Mouse (Mus musculus): ENCODE measurements around the gene Pnkp. TPM values are rescaled to one million over a fixed set of nuclear protein-coding genes. Genes with fewer than 3 reads are reported as not detected.

The Pnkp gene
- polyA plus RNA-seq, 1 experiment = 42.3 TPM

DNA sequence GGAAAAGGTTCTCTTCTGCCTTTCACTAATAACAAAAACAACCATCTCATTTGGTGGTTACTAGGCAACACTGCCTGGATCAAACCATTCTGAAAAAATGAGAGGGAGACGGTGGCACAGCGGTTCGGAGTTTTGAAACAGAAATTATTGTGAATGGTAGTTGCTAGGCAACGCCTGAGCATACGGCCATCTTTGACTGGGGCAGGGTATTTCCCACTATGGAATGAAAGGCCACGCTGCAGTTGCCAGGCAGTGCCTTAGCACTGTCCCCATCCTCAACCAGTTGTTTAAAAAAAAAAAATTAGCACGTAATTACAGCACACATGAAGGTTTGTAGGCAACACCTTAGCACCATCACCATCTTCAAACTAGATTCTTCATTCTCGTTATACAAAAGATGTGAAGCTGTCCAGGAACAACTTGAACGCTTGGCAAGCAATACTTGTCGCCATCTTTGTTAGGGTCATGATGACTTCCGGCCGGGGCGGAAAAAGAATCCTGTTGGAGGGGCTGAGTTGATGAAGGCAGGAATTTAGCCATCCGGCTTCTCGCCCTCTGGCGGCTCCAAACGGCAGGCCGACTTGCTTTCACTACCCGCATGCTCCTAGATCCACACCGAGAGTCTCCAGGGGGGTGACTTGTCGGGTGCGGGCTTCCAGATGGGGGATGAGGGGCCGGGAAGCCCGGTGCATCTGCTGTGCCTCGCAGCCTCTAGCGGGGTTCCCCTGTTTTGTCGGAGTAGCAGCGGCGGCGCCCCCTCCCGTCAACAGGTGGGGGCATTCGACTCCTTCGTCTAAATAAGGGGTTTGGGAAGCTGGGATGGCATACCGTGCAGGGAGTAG lies 38.9 kb downstream of the Pnkp start, which contains the start of gene Fuz:
Fuz (plus strand) TSS at position 487 of the 842 bp plus-strand sequence.
- DNase-seq (ENCODE audit: extremely low spot score in 1 of 2, low spot score in 1 of 2) = peak; percentile 92 to 95

DNA sequence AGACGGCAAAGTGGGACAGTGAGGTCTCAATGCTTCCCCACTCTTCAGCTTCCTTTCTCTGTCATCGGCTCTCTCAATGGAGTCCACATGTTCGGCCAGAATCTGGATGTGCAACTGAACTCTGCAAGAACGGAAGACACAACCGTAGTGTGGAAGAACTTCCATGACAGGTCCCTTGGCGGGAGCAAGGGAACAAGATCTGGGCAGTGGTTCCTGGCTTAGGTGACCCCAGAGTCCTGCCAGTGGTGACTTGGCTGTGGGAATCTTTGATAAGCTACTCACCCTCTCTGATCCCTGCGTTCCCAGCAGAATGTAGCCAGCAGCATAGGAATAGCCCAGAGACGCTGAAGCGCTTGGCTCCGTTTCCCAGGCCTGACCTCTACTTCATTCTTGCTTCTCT lies 39.6 kb downstream of the Pnkp start:
- DNase-seq (ENCODE audit: extremely low spot score in 1 of 2, low spot score in 1 of 2) = no peak

DNA sequence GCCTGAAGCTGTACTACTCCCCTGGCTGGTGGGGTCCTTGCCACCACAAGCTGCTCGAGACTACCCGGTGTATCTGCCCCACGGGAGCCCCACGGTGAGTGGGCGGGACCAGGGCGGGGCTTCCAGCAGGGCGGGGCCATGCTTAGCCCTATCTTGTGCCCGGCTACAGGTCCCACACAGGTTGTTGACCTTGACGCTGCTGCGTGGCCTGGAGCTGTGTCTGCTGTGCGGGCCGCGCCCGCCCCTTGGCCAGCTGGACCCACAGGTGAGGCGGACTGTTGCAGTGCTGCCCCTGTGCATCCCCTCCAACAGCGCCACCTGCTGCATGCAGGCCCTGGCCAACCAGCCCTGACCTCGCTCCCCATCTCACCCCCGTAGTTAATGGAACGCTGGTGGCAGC lies 41.7 kb downstream of the Pnkp start:
- no peak for DNase-seq (ENCODE audit: extremely low spot score in 1 of 2, low spot score in 1 of 2)

DNA sequence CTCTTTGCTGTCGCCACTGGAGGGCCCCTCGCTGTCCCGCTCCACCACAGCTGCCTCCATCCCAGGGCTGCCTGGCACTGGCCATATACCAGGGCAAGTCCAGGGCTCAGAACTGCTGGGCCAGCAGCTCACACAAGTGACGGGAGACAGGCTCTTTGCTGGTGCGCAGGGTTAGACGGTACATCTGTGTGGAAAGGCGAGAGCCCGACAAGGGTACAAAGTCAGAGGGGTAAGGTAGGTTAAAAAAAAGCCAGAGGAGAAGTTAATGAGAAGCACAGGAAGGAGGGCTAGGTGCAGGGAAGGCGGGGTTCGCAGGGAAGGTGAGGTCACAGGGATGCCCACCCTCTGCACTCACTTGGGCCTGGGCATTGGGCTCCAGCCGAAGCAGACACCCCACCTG lies 43.7 kb downstream of the Pnkp start:
- DNase-seq (ENCODE audit: extremely low spot score in 1 of 2, low spot score in 1 of 2) = no peak

DNA sequence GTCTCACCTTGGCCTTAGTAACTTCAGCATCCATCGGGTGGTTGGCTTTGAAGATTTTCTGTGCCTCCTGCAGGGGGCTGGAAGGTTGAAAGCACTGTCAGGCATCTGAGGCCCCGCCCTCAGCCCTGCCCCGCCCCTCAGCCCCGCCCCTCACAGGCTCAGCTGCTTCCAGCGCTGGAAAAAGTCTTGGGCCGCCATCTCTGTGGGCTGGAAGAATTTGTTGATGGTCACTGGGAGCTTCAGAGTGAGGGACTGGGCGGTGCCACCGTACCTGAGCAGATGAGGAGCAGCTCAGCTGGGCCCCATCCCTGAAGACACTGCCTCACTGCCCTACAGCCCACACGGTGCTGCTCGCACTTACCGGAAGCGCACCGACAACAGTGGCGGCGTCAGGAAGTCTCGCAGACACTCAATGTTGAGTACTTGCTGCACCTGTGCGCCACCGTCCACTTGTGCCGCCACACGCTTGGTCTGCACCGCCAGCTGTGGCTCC lies 44.3 kb downstream of the Pnkp start:
- DNase-seq (ENCODE audit: extremely low spot score in 1 of 2, low spot score in 1 of 2) = no peak

DNA sequence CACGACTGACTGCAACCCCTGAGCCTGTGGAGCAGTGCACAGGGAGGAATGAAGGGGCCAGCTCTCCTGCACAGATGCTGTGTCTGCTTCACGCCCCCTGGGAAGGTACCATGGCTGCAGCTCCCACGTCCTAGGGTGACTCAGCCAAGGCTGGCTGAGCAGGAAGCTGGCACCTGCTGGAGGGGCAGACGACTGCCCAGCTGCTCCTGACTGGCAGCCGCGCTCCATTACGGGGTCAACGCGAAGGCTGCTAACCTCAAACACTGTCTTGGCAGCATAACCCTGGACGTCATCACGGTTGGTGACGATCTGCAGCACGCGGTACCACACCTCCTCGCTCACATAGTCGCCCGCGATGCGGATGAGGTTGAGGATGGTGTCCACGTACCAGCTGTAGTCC lies 48.5 kb downstream of the Pnkp start:
- DNase-seq (ENCODE audit: extremely low spot score in 1 of 2, low spot score in 1 of 2) = peak in 1 of 2 experiments; percentile 70

DNA sequence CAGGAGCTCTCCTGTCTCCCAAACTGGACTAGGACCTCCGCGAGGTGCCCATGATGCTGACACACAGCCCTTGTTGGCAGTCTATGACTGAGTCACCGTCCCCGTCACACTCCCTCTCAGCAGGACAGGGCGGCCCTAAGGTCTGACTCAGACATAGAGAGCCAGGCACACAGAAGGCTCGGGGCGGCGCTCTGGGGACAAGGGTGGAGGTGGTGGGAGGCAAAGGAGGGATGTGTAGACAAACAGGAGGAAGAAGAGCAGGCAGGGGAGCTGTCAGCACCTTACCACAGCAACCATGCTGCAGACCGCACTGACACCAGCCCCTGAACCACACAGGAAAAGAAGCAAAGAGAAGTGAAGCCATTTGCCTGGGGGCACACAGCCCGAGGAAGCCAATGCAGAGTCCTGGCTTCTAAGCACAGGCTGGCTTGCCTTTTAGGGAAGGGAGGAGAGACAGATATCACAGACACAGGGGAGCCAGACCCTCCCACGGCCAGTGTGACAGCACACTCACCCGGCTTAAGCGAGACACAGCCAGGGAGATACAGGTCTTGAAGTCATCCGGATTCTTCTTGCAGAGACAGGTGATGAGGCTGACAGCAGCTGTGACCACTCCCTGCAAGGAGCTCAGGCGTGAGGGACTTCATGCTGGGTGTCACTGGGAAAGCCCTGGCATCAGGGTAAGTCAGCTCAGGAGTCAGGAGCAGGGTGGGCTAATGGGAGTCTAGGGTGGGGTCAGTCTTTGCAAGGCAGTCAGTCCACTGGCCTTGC lies 52.0 kb downstream of the Pnkp start:
- no peak for DNase-seq (ENCODE audit: extremely low spot score in 1 of 2, low spot score in 1 of 2)

Other genes starting within 250 kb of the Pnkp start
- gene Myh14, start 186.3 kb upstream of the Pnkp start, polyA plus RNA-seq (2012; rRNA removed) = 17.5 and 18.6 TPM in 2 replicates
- gene Izumo2, start 148.4 kb upstream of the Pnkp start, polyA plus RNA-seq (2012; rRNA removed) = not detected in 2 replicates
- gene Vrk3, start 108.7 kb upstream of the Pnkp start, polyA plus RNA-seq (2012; rRNA removed) = 33.9 and 38.2 TPM in 2 replicates
- gene Zfp473, start 106.1 kb upstream of the Pnkp start, polyA plus RNA-seq (2012; rRNA removed) = 0.55 and 0.62 TPM in 2 replicates
- 29.1 and 29.3 TPM in 2 replicates for gene Nup62, start 41.1 kb upstream of the Pnkp start, polyA plus RNA-seq (2012; rRNA removed)
- gene Il4i1, start 40.8 kb upstream of the Pnkp start, polyA plus RNA-seq (2012; rRNA removed) = 1.3 and 2.2 TPM in 2 replicates
- gene Atf5, start 40.5 kb upstream of the Pnkp start, polyA plus RNA-seq (2012; rRNA removed) = 24.2 and 35.6 TPM in 2 replicates
- 87.0 and 108 TPM in 2 replicates for gene Akt1s1, start 8.1 kb upstream of the Pnkp start, polyA plus RNA-seq (2012; rRNA removed)
- 84.3 and 106 TPM in 2 replicates for gene Tbc1d17, start 8.1 kb upstream of the Pnkp start, polyA plus RNA-seq (2012; rRNA removed)
- 408 and 469 TPM in 2 replicates for gene Ptov1, start 12.6 kb downstream of the Pnkp start, polyA plus RNA-seq (2012; rRNA removed)
- 123 and 130 TPM in 2 replicates for gene Med25, start 35.6 kb downstream of the Pnkp start, polyA plus RNA-seq (2012; rRNA removed)
- gene Fuz, start 38.9 kb downstream of the Pnkp start, polyA plus RNA-seq (2012; rRNA removed) = 30.4 and 32.4 TPM in 2 replicates
- 216 and 254 TPM in 2 replicates for gene Ap2a1, start 72.4 kb downstream of the Pnkp start, polyA plus RNA-seq (2012; rRNA removed)
- gene Tsks, start 86.1 kb downstream of the Pnkp start, polyA plus RNA-seq (2012; rRNA removed) = 1.4 TPM in 2 replicates
- 151 TPM in 2 replicates for gene Cpt1c, start 117.7 kb downstream of the Pnkp start, polyA plus RNA-seq (2012; rRNA removed)
- gene Prmt1, start 129.4 kb downstream of the Pnkp start, polyA plus RNA-seq (2012; rRNA removed) = 217 and 232 TPM in 2 replicates
- 88.4 and 88.6 TPM in 2 replicates for gene Irf3, start 140.5 kb downstream of the Pnkp start, polyA plus RNA-seq (2012; rRNA removed)
- gene Bcl2l12, start 141.6 kb downstream of the Pnkp start, polyA plus RNA-seq (2012; rRNA removed) = 5.4 and 5.9 TPM in 2 replicates
- gene Scaf1, start 159.2 kb downstream of the Pnkp start, polyA plus RNA-seq (2012; rRNA removed) = 126 and 127 TPM in 2 replicates
- 27.6 and 32.5 TPM in 2 replicates for gene Rras, start 160.8 kb downstream of the Pnkp start, polyA plus RNA-seq (2012; rRNA removed)
- 20.5 and 22.4 TPM in 2 replicates for gene Prr12, start 195.7 kb downstream of the Pnkp start, polyA plus RNA-seq (2012; rRNA removed)
- 81.7 and 86.5 TPM in 2 replicates for gene Nosip, start 205.3 kb downstream of the Pnkp start, polyA plus RNA-seq (2012; rRNA removed)
- 15.5 and 15.6 TPM in 2 replicates for gene Prrg2, start 205.5 kb downstream of the Pnkp start, polyA plus RNA-seq (2012; rRNA removed)
- gene Rcn3, start 235.1 kb downstream of the Pnkp start, polyA plus RNA-seq (2012; rRNA removed) = 13.4 and 16.9 TPM in 2 replicates
- gene Fcgrt, start 246.7 kb downstream of the Pnkp start, polyA plus RNA-seq (2012; rRNA removed) = 34.0 and 34.2 TPM in 2 replicates